Mouse (Mus musculus): ENCODE results near the gene Gmpr.

Gene Gmpr

DNA sequence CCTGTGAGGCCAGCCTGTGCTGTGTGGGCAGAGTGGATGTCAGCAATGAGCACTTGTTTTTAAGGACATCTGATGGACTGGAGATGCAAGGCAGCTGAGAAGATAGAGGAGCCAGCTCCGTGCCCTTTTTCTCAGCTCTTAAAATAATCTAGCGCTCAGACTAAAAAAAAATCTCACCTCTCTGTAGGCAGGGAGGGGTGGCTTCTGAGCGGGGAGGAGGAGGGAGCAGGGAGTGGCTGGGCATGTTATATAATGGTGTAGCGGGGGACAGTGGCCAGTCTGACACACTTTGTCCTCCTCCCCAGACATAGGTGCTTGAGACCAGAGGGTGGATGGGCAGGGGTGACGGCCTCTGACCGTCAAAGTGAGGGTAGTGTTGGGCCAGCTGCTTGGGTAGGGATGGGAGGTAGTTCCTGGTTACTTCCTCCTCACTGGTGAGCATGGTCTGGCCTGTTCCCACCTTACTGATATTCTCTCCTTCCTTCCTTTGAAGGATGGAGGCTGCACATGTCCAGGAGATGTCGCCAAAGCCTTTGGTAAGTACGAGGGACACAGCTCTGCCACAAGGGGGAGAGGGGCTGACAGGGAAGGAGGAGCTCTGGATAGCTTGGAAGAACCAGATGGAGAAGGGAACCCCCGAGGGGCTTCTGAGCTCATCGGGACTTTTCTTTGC, 31.4 kb downstream of the Gmpr start:
- DNase-seq (ENCODE audit: low read depth, low spot score), result peak; percentile 91

DNA sequence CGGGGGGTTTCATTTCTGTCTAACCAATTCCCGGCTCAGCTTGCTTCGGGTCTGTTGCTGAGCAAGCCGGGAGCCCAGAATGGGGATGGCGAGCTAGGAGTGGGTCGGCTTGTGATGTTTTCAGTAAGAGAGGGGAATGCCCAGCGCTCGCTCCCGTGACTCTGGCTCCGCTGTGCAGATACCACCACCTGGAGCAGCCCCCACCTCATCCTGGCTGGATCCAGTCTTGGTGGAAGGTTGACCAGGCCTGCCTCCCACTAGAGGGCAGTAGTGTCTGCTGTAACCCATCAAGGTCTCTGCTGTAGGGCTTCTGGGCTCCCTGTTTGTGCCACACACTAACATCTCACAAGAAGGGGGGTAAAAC, 31.9 kb downstream of the Gmpr start:
- DNase-seq (ENCODE audit: low read depth, low spot score), result peak; percentile 81

DNA sequence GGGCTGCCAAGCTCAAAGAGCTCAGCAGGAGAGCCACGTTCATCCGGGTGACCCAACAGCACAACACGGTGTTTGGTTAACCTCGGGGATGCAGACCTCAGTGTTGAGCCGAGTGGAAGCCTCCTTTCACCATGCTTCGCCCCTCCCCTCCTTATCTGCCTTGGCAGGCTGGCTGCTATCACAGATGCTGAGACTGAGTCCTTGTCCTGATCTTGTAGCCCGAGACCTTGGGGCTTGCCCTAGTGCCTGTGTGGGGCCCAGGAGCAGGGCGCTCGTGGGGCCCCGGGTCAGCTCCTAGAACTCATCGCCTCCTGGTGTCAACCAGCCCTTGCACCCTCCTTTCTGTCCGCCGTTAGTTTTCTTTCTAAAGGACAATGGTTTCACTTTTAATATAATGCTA, 38.7 kb downstream of the Gmpr start:
- DNase-seq (ENCODE audit: low read depth, low spot score), result no peak

DNA sequence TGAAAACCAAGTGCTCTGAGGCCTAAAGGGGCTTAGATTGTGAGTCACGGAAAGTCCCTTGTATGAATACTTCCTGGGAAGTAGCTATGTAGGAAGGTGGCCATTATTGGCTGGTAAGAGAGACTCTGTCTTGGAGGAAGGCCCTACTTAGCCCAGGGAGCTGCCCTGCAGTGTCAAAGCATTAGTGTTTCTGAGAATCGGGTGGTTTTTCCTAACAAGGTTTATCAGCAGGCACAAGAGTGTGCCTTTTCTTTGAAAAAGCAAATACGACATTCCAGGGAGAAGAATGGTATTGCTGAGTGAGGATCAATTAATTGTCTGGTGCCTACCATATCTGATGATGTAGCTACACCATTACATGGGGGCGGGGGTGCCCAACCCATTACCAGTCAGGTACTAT, 39.7 kb downstream of the Gmpr start:
- no peak for DNase-seq (ENCODE audit: low read depth, low spot score)

DNA sequence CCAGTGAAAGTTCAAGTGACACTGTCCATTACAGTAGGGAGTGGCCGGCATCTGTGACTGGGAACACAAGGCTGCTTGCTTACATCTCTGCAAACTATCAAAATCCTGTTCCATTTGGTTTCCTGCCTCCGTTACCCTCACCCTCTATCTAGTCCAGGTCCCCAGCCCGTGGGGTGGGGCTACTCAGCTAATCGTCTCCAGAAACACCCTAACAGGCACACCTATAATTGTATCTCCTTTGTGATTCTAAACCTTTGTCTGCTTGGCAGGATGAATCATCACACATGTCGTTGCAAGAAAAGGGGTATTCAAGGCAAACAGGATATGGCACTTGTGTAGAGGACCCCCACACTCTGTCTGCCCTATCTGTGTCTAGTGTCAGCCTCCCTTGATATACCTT, 40.3 kb downstream of the Gmpr start:
- no peak for DNase-seq (ENCODE audit: low read depth, low spot score)

DNA sequence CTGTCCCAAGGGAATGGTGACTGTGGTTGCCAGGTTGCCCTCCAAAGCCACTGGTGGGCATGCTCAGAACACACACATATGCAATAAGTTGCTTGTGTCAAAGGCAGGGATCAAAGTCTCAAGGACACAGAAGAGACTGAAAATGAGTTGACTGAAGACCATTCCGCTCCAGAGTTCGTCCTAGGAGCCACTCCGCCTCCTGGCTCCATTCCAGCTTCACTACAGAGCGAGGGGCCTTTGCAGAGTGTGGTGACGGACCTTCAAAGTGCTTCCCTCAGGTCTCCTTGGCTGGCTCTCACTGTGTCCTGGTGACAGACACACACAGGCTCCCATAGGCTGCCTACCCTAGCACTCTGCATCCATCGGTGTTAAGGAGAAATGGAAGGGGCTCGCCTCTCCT, 46.4 kb downstream of the Gmpr start:
- DNase-seq (ENCODE audit: low read depth, low spot score), result no peak

DNA sequence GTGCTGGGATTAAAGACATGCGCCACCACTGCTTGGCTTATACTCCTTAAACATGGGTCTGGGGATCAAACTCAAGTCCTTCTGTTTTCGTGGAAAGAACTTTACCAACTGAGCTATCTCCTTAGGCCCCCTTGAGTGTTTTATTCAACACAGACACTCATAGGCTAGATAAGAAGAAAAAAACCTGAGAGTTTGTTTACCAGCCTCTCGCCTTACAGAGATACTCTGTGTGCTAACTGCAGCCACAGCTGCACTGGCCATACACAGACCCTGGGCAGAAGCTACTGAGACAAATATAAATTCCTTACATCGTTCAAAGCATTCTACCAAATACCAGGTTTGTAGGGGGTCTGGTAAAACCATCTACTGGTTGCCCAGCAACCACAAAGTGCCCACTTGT, 51.1 kb downstream of the Gmpr start:
- DNase-seq (ENCODE audit: low read depth, low spot score), result no peak

DNA sequence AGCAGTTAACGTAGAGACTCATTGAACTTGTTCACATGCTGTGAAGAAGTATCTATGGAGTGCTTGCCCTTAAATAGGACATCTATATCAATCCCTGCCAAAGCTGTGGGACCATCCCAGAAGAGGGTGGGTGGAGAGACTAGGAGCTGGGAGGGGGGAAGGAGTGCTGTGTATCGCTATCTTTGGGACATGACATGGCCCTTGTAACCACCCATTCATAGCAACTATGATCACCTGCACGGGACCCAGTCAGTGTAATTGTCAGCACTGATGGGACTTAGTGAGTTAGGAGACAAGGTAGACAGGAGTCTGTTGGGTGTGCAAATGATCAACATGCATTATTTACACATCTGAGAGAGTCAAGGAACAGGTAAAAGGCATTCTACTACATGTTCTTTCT, 52.0 kb downstream of the Gmpr start:
- DNase-seq (ENCODE audit: low read depth, low spot score), result no peak

DNA sequence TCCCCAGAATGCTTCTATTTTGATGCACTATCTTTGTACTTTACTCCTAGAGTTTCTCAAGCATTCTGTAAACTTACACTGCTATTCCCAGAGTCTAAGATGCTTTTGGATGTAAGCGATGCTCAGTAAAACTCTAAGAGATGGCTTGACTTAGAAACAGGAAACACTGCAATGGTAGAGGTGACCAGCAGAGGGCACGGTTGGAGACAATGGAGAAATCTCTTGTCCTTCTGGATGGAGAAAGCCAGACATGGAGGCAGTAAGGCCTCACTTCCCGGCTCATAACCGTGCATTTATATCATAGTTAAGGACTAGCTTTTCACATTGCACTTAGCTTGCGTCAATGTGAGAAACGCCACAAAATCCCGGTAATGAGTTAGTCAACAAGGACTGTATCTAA, 53.3 kb downstream of the Gmpr start:
- no peak for DNase-seq (ENCODE audit: low read depth, low spot score)

DNA sequence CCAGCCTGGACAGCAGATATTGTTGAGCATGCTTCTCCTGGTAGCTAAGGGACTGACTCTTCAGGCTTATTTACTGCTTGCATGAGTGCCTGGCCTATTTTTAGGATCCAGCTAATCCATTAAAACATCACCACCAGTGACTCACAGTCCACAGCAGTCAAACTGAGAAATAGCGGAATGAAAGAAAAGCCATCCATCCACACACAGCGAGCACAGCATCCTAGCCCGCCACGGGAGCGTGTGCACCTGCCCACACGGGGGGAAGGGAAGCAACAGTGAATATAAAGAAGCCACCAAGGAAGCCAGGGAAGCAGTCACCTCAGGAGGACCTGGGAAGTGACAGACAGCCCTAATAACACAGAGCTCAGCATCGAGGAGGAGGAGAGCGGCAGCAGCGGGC, 54.8 kb downstream of the Gmpr start:
- peak; percentile 29 for DNase-seq (ENCODE audit: low read depth, low spot score)

DNA sequence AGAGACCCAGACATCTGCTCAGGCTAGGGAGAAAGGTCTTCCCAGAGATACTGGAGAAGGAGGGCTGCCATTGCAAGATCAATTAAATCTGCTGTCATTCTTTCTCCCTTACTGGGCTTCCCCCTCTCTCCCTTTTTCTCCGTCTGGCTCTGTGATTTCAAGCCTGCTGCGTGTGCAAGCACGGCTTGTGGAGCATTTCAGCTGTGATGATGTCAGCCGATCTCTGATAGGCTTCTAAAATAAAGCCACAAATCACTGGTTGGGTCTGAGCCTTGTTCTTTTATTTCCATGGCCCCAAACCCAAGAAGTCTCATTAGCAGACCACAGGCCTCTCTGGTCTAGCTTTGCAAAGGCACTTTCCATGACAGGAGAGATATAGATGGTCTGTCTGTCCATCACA, 57.7 kb downstream of the Gmpr start:
- no peak for DNase-seq (ENCODE audit: low read depth, low spot score)

DNA sequence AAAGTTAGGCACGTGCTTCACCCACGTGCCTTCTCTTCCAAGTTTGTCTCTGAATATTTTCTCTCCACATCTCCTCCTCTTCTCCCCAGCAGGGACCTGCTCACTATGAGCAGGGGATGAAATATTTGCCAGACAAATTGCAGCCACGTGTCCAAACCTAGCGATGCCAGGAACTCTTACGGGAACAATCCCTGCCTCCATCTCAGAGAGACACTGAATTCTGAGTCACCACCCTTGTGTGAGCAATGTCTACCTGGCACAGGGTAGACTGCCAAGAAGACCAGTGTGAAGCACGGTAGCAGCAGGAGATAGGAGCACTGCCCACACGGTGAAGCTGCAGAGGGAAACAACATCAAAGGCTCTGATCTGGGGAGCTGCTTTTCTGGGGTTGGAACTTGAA, 62.7 kb downstream of the Gmpr start:
- no peak for DNase-seq (ENCODE audit: low read depth, low spot score)

DNA sequence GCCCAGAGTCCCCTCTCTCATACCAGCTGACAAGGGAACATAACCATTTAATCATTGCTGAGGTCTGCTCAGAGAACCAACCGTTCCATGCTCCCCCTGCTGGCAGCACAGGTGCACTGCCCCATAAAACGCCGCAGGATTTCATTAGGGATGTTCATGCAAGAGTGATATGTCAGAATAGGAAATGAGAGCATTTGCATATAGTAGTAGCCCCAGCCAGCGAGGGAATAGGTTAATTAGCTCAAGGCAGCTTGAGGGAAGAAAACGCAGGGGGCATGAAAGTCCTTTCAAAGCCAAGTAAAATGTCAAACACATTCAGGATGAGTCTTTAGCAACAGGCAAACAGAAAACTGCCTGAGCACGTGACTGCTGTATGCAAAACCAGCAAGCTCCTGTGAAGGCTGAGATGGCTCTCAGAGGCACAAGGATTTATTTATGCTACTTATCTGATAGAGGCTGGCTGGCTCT, 64.6 kb downstream of the Gmpr start:
- DNase-seq (ENCODE audit: low read depth, low spot score), result peak; percentile 56

DNA sequence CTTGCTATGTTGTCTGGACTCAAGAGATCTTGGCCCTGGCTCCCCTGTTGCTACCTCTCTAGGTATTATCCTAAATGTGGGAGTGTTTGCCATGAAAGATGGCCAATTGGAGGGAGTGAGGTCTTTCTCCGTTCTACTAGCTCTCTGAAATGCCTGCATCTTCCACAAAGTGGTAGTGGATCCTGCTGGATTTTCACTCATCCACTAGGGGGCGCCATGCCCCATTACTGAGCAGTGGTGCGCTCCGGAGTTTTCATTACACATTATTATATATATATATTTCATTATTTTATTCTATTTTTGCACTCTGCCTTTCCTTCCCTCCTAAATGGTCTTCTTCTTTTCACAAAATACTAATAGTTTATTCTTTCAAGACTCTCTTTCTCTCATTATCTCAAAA, 65.5 kb downstream of the Gmpr start:
- no peak for DNase-seq (ENCODE audit: low read depth, low spot score)

DNA sequence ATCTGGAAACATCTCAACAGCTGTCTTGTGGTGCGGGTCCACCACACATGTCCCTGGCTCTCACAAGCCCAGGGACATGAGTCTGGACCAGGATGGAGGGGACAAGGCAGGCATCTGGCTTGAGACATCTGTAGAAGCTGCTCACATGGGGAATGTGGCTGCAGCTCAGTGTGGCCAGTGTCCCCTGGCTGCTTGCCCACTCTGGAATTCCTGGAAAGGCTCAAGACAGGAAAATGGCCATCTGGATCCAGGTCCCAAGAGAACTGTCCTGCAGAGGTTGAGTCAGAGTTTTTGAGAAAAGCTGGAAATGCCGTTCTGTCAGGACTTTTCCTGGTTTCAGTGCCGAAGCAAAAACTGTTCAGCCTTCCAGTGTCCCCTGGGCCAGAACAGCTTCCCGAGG, 68.9 kb downstream of the Gmpr start:
- DNase-seq (ENCODE audit: low read depth, low spot score), result peak; percentile 86

DNA sequence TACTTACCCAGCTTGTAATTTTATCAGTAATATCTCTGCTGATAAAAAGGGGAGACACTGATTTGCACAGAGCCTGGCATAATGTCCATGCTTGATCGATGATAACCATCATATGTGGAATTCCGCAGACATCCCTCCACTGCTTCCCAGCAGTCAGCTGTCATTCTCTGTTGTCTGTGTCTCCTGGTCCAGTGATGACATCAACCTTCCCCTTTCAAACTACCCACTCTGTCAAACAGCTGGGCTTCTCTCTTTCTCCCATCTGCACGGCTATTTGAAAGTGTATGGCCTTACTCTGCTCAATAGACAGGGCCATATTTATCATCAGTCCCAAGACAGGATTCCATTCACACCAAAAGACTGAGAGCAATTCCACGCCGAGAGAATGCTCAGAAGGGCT, 70.1 kb downstream of the Gmpr start:
- no peak for DNase-seq (ENCODE audit: low read depth, low spot score)

DNA sequence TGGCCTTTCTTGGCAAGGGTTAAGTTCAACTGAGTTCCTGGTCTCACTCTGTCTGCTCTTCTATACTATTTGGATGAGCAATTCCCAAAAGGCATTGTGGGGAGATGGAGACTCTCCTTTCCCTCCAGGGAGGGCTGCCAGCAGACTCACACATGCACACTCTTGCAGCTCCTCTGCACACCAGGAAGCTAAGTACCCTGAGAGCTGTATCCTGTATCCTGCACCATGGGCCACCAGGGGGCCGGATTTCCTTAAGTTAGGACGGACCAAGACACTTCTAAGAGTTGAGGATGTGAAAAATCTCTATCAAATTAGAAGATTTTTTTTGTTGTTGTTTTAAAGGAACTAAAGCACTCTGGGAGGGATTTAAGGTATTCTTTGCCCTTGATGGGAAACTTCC, 70.5 kb downstream of the Gmpr start:
- DNase-seq (ENCODE audit: low read depth, low spot score), result no peak

DNA sequence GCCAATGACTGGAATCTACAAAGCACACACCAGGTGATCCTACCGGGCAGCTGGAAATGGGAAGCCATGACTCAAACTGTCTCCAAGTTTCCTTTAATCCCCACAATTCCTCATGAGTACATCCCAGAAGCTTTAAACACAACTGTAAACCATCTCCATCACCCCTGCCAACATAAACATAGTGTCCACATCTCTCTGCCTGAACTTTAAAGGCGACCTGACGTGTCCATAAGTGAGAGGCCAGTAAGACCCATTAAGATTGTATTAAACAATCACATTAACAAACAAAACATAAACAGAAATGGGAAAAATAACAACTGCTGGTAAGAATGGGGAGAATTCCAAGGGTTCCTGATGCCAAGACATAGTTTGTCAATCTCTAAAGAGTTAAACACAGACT, 72.5 kb downstream of the Gmpr start:
- DNase-seq (ENCODE audit: low read depth, low spot score), result no peak

DNA sequence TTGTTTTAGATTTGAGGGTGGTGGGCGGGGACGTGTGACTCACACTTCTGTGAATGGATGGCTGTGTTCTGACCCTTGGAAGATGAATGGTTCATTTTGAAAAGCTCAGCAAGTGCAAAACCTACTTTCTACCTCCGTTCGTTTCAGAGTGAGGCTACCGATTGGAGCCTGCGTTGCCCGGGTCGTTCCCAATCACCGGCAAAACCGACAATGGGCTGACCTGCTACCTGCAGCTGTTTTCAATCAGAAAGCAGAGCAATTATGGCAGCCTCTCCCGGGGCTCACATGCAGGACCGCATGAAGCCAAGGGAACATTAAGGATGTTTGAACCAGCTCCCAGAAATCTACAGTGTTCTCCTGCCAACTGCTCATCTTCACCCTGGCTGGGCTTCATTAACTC, 75.0 kb downstream of the Gmpr start:
- DNase-seq (ENCODE audit: low read depth, low spot score), result no peak

DNA sequence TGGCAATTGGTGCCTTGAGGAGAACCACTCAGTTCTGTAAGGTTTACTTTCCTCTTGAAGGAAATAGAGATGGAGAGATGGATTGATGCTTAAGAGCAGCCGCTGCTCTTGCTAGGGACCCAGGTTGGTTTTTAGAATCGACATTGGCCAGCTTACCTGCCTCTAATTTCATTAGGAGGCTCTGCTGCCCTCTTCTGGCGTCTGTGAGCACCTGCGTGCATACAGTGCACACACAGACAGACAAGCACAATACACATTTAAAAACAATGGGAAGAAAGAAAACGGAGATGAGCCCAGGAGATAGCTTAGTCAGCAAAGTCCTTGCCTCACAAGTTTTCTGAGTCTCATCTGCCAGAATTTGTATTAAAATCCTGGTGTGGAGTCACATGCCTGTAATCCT, 75.8 kb downstream of the Gmpr start:
- DNase-seq (ENCODE audit: low read depth, low spot score), result no peak

DNA sequence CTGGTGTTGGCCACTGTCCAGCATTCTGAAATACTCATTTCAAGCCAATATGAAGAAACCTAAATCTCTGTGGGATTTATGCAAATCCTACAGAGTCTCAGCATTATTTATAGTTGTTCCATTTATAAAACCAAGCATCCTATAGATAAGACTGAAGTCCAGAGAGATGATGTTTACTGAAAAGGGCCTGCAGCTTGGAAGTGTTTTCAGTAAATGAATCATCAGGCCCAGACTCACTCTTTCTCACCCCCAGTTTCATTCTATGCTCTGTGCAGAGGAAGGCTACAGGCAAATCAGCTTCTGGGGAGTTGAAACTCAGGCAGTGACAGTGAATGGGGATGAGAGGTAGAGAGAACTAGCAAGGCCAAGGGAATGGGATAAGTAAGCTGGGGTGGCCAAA, 83.7 kb downstream of the Gmpr start:
- no peak for DNase-seq (ENCODE audit: low read depth, low spot score)

DNA sequence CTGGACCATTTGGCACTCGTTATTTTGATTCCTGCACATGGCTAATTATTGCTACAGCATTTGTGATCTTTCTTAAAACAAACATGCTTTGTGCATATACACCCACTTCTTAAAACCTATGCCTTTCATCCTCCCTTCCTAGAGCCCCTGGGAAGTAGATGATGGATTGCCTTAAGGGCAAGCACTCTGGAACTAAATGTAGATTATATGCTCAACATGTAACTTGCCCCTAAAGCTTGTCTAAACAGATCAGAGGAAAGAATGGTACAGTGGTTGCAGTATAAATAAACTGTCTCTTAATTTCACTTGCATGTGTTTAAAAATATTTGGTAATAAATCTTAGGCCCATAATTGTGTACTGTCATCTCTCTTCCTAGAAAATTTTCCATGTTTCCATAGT, 86.7 kb downstream of the Gmpr start:
- no peak for DNase-seq (ENCODE audit: low read depth, low spot score)

DNA sequence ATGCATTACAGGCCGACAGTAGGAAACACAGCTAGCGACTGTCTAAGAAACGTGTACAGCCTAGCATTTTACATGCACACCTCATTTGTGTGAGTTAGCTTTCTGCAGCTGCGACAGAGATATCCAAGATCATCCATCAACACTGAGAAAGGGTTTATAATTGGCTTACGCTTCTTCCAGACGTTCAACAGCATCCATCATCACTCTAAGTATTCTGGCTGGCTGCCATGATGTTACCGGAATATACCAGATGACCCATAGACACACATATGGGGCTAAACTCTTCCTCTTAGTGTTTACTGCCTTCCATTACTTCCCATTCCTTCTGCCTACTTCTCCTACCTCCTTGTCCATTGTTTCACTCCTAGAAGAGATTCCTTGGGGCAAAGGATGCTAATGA, 88.2 kb downstream of the Gmpr start:
- no peak for DNase-seq (ENCODE audit: low read depth, low spot score)

DNA sequence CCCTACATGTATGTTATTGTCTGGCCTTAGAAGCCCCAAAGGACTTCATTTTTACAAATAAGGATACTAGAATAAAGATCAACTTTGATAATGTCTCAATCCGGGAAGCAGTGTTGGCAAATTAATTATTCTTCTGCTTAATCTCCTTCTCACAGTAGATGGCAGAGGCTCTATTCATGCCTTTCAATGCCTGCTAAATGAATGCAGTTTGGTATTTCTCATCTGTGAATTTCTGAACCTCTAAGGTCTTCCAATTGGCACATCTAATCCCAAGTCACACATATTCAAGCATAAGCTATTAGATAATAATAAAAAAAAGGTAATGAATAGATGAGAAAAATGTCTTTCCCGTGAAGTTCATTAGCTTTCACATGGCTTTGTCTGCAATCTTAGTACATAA, 92.6 kb downstream of the Gmpr start:
- DNase-seq (ENCODE audit: low read depth, low spot score), result no peak
